8 mouse cellular contexts compared by ENCODE assay signal in genomic region chr8:84183261-84184084, GRCm38 (mm10). TPM values are rescaled to one million over a fixed set of nuclear protein-coding genes. Genes with fewer than 3 reads are reported as not detected.
A peak's percentile ranks its signal among the peaks of the same experiment; 100 is the strongest.
DNase-seq lines count a peak whose midpoint lies in the region; ATAC-seq and TF ChIP-seq lines count a peak whose summit lies in the region.

No protein-coding gene starts in this region.

- peak overlapping the region; percentile 78 for H3K4me3 ChIP-seq in forebrain, postnatal 0 days (ENCODE audit: low read depth, low read length)
- H3K4me3 ChIP-seq in limb, embryonic 11.5 days (ENCODE audit: low read depth, low read length) = peak overlapping the region; percentile 83

- H3K4me2 ChIP-seq in forebrain, postnatal 0 days (ENCODE audit: low read depth) = peak overlapping the region; percentile 80
- peak overlapping the region; percentile 59 for H3K4me2 ChIP-seq in limb, embryonic 11.5 days (ENCODE audit: low read depth, severe bottlenecking)

- WGBS in forebrain, postnatal 0 days = 3% methylated on average over 64 of the region's 87 CpGs
- 1% methylated on average over 65 of the region's 87 CpGs for WGBS in limb, embryonic 11.5 days

- no peak for TF ChIP-seq CTCF in forebrain, postnatal 0 days (IDR thresholded peaks at IDR 0.05; ENCODE audit: low read depth)

- peaks cover 2% of the 10 kb centered on the region; the same call in 1 of the 2 replicates for H3K36me3 ChIP-seq in forebrain, postnatal 0 days (ENCODE audit: insufficient read depth)
- H3K36me3 ChIP-seq in limb, embryonic 11.5 days (ENCODE audit: control insufficient read depth, insufficient read depth, low read length) = peaks cover 3% of the 10 kb centered on the region

- 0 out of 2 replicates have a peak, but pooled peaks cover 3% of the 10 kb centered on the region for H3K27me3 ChIP-seq in forebrain, postnatal 0 days (ENCODE audit: insufficient read depth, low read length)
- H3K27me3 ChIP-seq in limb, embryonic 11.5 days (ENCODE audit: control insufficient read depth, insufficient read depth, low read length) = no peaks in the 10 kb centered on the region

- H3K4me1 ChIP-seq in forebrain, postnatal 0 days (ENCODE audit: insufficient read depth) = peaks cover 38% of the 10 kb centered on the region
- peaks cover 40% of the 10 kb centered on the region for H3K4me1 ChIP-seq in limb, embryonic 11.5 days (ENCODE audit: control insufficient read depth, insufficient read depth, low read length)

- DNase-seq in CD4-positive, CD25-positive, alpha-beta regulatory T cell, adult 2 months (ENCODE audit: low read depth, low spot score) = peak; percentile 45
- peak; percentile 38 for DNase-seq in ovary, postnatal 10 days (ENCODE audit: low spot score)
- DNase-seq in ovary, postnatal 14 days (ENCODE audit: low spot score) = no peak
- DNase-seq in forebrain, postnatal 0 days = peak; percentile 68
- peak; percentile 78 for DNase-seq in limb, embryonic 11.5 days (ENCODE audit: low spot score)
- DNase-seq in naive thymus-derived CD4-positive, alpha-beta T cell, adult 2 months (ENCODE audit: low read depth) = peak; percentile 45
- no peak for DNase-seq in yolk sac, embryonic 10.5 days (ENCODE audit: low spot score)

- H3K9ac ChIP-seq in forebrain, postnatal 0 days = peak overlapping the region; percentile 98
- peak overlapping the region; percentile 99 for H3K9ac ChIP-seq in limb, embryonic 11.5 days (ENCODE audit: low read length)

- H3K9me3 ChIP-seq in forebrain, postnatal 0 days (ENCODE audit: low read length) = no peaks in the 10 kb centered on the region
- no peaks in the 10 kb centered on the region for H3K9me3 ChIP-seq in limb, embryonic 11.5 days (ENCODE audit: control insufficient read depth, low read length)

- peak overlapping the region; percentile 98 for H3K27ac ChIP-seq in forebrain, postnatal 0 days (ENCODE audit: low read depth, low read length)
- H3K27ac ChIP-seq in limb, embryonic 11.5 days (replicated peaks; ENCODE audit: low read depth, low read length) = peak overlapping the region; percentile 93

- ATAC-seq in CD4-positive, CD25-positive, alpha-beta regulatory T cell, adult 4 months = no peak
- peak; percentile 56 for ATAC-seq in forebrain, postnatal 0 days
- ATAC-seq in limb, embryonic 11.5 days (ENCODE audit: insufficient number of reproducible peaks, low FRiP score, low TSS enrichment, low read depth) = no peak

RNA-seq across cellular contexts. Expression of gene Nanos3, which starts 1.5 kb away (rescaled TPM):
- polyA plus RNA-seq in CD4-positive, CD25-positive, alpha-beta regulatory T cell, adult 4 months (2017; shearing (Covaris generic)) = under 1 TPM in 1 of 2 experiments, not detected in 1; 0.81 TPM
- 1.7 and 3.2 TPM in 2 replicates for total RNA-seq in forebrain, postnatal 0 days (2014; rRNA removed)
- 10.0 and 13.3 TPM in 2 replicates for polyA plus RNA-seq in forebrain, postnatal 0 days (2015; fragmentation: Nextera tagmentation; extraction: Ambion mirVana)
- polyA plus RNA-seq in limb, embryonic 11.5 days (2014; fragmentation: Nextera tagmentation; extraction: Ambion mirVana) = 4.3 and 4.9 TPM in 2 replicates

RNA-seq across cellular contexts. Expression of gene 4930432K21Rik, which starts 35.6 kb away (rescaled TPM):
- polyA plus RNA-seq in CD4-positive, CD25-positive, alpha-beta regulatory T cell, adult 4 months (2017; shearing (Covaris generic)) = 1 to 10 TPM; 1.1 to 3.2 TPM
- total RNA-seq in forebrain, postnatal 0 days (2014; rRNA removed) = 3.5 and 6.0 TPM in 2 replicates
- 2.4 and 3.3 TPM in 2 replicates for polyA plus RNA-seq in forebrain, postnatal 0 days (2015; fragmentation: Nextera tagmentation; extraction: Ambion mirVana)
- 0.61 and 0.89 TPM in 2 replicates for polyA plus RNA-seq in limb, embryonic 11.5 days (2014; fragmentation: Nextera tagmentation; extraction: Ambion mirVana)

RNA-seq across cellular contexts. Expression of gene Cc2d1a, which starts 35.7 kb away (rescaled TPM):
- polyA plus RNA-seq in CD4-positive, CD25-positive, alpha-beta regulatory T cell, adult 4 months (2017; shearing (Covaris generic)) = 10 to 100 TPM; 12.7 to 19.2 TPM
- total RNA-seq in forebrain, postnatal 0 days (2014; rRNA removed) = 64.2 and 70.1 TPM in 2 replicates
- polyA plus RNA-seq in forebrain, postnatal 0 days (2015; fragmentation: Nextera tagmentation; extraction: Ambion mirVana) = 36.3 and 48.4 TPM in 2 replicates
- polyA plus RNA-seq in limb, embryonic 11.5 days (2014; fragmentation: Nextera tagmentation; extraction: Ambion mirVana) = 15.2 and 15.7 TPM in 2 replicates

RNA-seq across cellular contexts. Expression of gene Zswim4, which starts 53.4 kb away (rescaled TPM):
- 1 to 10 TPM; 3.3 to 4.3 TPM for polyA plus RNA-seq in CD4-positive, CD25-positive, alpha-beta regulatory T cell, adult 4 months (2017; shearing (Covaris generic))
- 36.5 and 47.7 TPM in 2 replicates for total RNA-seq in forebrain, postnatal 0 days (2014; rRNA removed)
- polyA plus RNA-seq in forebrain, postnatal 0 days (2015; fragmentation: Nextera tagmentation; extraction: Ambion mirVana) = 15.1 and 15.5 TPM in 2 replicates
- polyA plus RNA-seq in limb, embryonic 11.5 days (2014; fragmentation: Nextera tagmentation; extraction: Ambion mirVana) = 23.9 and 24.5 TPM in 2 replicates

RNA-seq across cellular contexts. Expression of gene Podnl1, which starts 57.7 kb away (rescaled TPM):
- 10 to 100 TPM in 1 of 2 experiments, 1 to 10 TPM in 1; 6.1 to 13.1 TPM for polyA plus RNA-seq in CD4-positive, CD25-positive, alpha-beta regulatory T cell, adult 4 months (2017; shearing (Covaris generic))
- 0.08 and 0.24 TPM in 2 replicates for total RNA-seq in forebrain, postnatal 0 days (2014; rRNA removed)
- 0.09 and 0.23 TPM in 2 replicates for polyA plus RNA-seq in forebrain, postnatal 0 days (2015; fragmentation: Nextera tagmentation; extraction: Ambion mirVana)
- polyA plus RNA-seq in limb, embryonic 11.5 days (2014; fragmentation: Nextera tagmentation; extraction: Ambion mirVana) = 0.10 and 0.17 TPM in 2 replicates

Comparison
In these comparisons a context has a peak if more than half of its experiments do, and no peak if none do; other contexts are left out.
1. DNase-seq: peak in CD4-positive, CD25-positive, alpha-beta regulatory T cell, adult 2 months (single experiment), ovary, postnatal 10 days (single experiment), forebrain, postnatal 0 days (single experiment), limb, embryonic 11.5 days (single experiment) and naive thymus-derived CD4-positive, alpha-beta T cell, adult 2 months (single experiment); none in ovary, postnatal 14 days (single experiment) and yolk sac, embryonic 10.5 days (single experiment).